Mouse (Mus musculus) CH12.LX (cell line): ENCODE measurements around the gene Klrb1c. TPM values are rescaled to one million over a fixed set of nuclear protein-coding genes. Genes with fewer than 3 reads are reported as not detected.
"Not testable (repeated sequence)": the region's sequence is repeated elsewhere in the genome, so short reads cannot be mapped to it uniquely, and the experiment has no call there.

Experiments
- DNase-seq: peaks from one replicate; pipeline ENCODE4 v3.0.0-alpha.2; 2013; ENCODE audit errors: extremely low read depth
- H3K27ac ChIP-seq: 2 replicates; pipeline ENCODE4 v1.5.1; 2012; ENCODE audit warnings: low read depth, mild to moderate bottlenecking, control low read depth, moderate library complexity; ENCODE audit not compliant: insufficient read depth
- H3K27me3 ChIP-seq: replicated peaks from 2 replicates; pipeline ENCODE3; 2012; ENCODE audit warnings: inconsistent platforms
- H3K36me3 ChIP-seq, 2 experiments: replicated peaks in 1 of 2; 2 replicates each; pipeline versions ENCODE3 to v1.6.1; 2012; ENCODE audit warnings: inconsistent platforms in 1 of 2, low read length in 1 of 2, mild to moderate bottlenecking in 1 of 2, mixed read lengths in 1 of 2, moderate library complexity in 1 of 2; ENCODE audit not compliant: control insufficient read depth in 1 of 2, insufficient read depth in 1 of 2
- H3K4me1 ChIP-seq, 2 experiments: 2 replicates each; pipeline ENCODE4 v1.6.1; 2012; ENCODE audit warnings: inconsistent platforms in 1 of 2, moderate library complexity in 1 of 2; ENCODE audit not compliant: insufficient read depth in 2 of 2, control insufficient read depth in 1 of 2
- H3K4me2 ChIP-seq: 2 replicates; pipeline ENCODE4 v1.6.1; 2012; ENCODE audit warnings: low read depth, mild to moderate bottlenecking, control low read depth; ENCODE audit not compliant: poor library complexity, insufficient read depth, severe bottlenecking
- H3K4me3 ChIP-seq, 3 experiments: fragments of 150-350 bp in 1 of 3; sonication (generic) in 1 of 3; replicated peaks in 1 of 3; 2 replicates each; pipeline versions ENCODE3 to v1.5.1; 2011 to 2012; ENCODE audit warnings: low read depth in 2 of 3, low read length in 2 of 3, mild to moderate bottlenecking in 2 of 3, moderate library complexity in 2 of 3, control low read depth in 1 of 3, improper control_type of control experiment in 1 of 3, inconsistent platforms in 1 of 3, mixed read lengths in 1 of 3; ENCODE audit not compliant: poor library complexity in 1 of 3
- H3K79me2 ChIP-seq: replicated peaks from 2 replicates; pipeline ENCODE4 v1.6.1; 2012; ENCODE audit warnings: mild to moderate bottlenecking, moderate library complexity; ENCODE audit not compliant: control insufficient read depth, poor library complexity, insufficient read depth, severe bottlenecking; ENCODE audit errors: extremely low read depth
- H3K9ac ChIP-seq: 2 replicates; pipeline ENCODE4 v1.6.1; 2012; ENCODE audit warnings: low read depth, mild to moderate bottlenecking, control low read depth, moderate library complexity; ENCODE audit not compliant: insufficient read depth
- H3K9me3 ChIP-seq: replicated peaks from 2 replicates; pipeline ENCODE3; 2012; ENCODE audit warnings: low read length, inconsistent platforms, mixed read lengths
- CHD2 ChIP-seq: IDR thresholded peaks from 2 replicates; pipeline ENCODE4 v1.6.1; 2011; ENCODE audit warnings: low read length, improper control_type of control experiment
- MAX ChIP-seq: IDR thresholded peaks from 2 replicates; pipeline ENCODE4 v1.6.1; 2011; ENCODE audit warnings: low read length, improper control_type of control experiment
- NELFE ChIP-seq: IDR thresholded peaks from 2 replicates; pipeline ENCODE4 v1.6.1; 2011; ENCODE audit warnings: low read depth, low read length, improper control_type of control experiment
- POLR2A ChIP-seq: IDR thresholded peaks from 2 replicates; pipeline ENCODE4 v1.6.1; 2011; ENCODE audit warnings: low read depth, mild to moderate bottlenecking, improper control_type of control experiment, low read length
- POLR2AphosphoS2 ChIP-seq: IDR thresholded peaks from 2 replicates; pipeline ENCODE4 v1.6.1; 2011; ENCODE audit warnings: low read depth, low read length, improper control_type of control experiment
- RCOR1 ChIP-seq: conservative IDR thresholded peaks from 2 replicates; pipeline ENCODE4 v1.6.1; 2012; ENCODE audit warnings: low read depth, mild to moderate bottlenecking, inconsistent platforms, low read length, improper control_type of control experiment
- SIN3A ChIP-seq: IDR thresholded peaks from 2 replicates; pipeline ENCODE4 v1.6.1; 2012; ENCODE audit warnings: low read length, improper control_type of control experiment, inconsistent platforms
- USF1 ChIP-seq: IDR thresholded peaks from 2 replicates; pipeline ENCODE4 v1.6.1; 2014; ENCODE audit warnings: low read depth, mild to moderate bottlenecking, inconsistent platforms, low read length, improper control_type of control experiment
- USF2 ChIP-seq: conservative IDR thresholded peaks from 2 replicates; pipeline ENCODE4 v1.6.1; 2011; ENCODE audit warnings: low read depth, low read length, improper control_type of control experiment
- ZNF384 ChIP-seq: IDR thresholded peaks from 2 replicates; pipeline ENCODE4 v1.6.1; 2012; ENCODE audit warnings: low read depth, low read length, improper control_type of control experiment, inconsistent platforms
- dilution Hi-C: fragments of 300-500 bp; cut with MboI; formaldehyde crosslinking; loops from 2 replicates; pipeline ENCODE4 v1.14.3; 2020; ENCODE audit warnings: low sequenced_read_pairs; ENCODE audit not compliant: extremely low pct_unique_long_range_greater_than_20kb, extremely low pct_ligation_motif_present
- in situ Hi-C: fragments of 300-500 bp; cut with MboI; formaldehyde crosslinking; loops from 3 replicates; pipeline ENCODE4 v1.14.3; 2019; ENCODE audit warnings: low sequenced_read_pairs, low pct_ligation_motif_present, low pct_unique_long_range_greater_than_20kb, mixed read lengths
- polyA plus RNA-seq: library from polyadenylated mRNA; unstranded; fragments of >175 nt; gene quantifications from 2 replicates; pipeline ENCODE4 v1.2.1, GENCODE M21; 2012; ENCODE audit warnings: low read depth; ENCODE audit not compliant: insufficient read length
- total RNA-seq, 2 experiments: library from RNA; depleted of rRNA; stranded (reverse); fragments of 300-350 nt in 1 of 2; fragments of >200 nt in 1 of 2; gene quantifications; 2 replicates each; pipeline ENCODE4 v1.2.3; 2012 to 2014

Klrb1c gene
- total and polyA plus RNA-seq, 3 experiments, result not detected

- dilution Hi-C loops, result no loop called here
- Histone ChIP-seq H3K4me3 (no peak overlapping the region), H3K79me2 (no peaks in the 10 kb centered on the region), H3K9me3 (no peaks in the 10 kb centered on the region), H3K4me2 (no peak overlapping the region), H3K27me3 (no peaks in the 10 kb centered on the region), H3K4me1 (peaks cover 18 to 61% of the 10 kb centered on the region in 2 experiments), H3K27ac (no peak overlapping the region), H3K9ac (no peak overlapping the region), H3K36me3 (no peaks in the 10 kb centered on the region)
- no peak for DNase-seq
- in situ Hi-C loops, result no loop called here
- TF ChIP-seq RCOR1, result no peak
- no peak for TF ChIP-seq SIN3A
- TF ChIP-seq ZNF384, result no peak
- TF ChIP-seq USF2, result no peak
- TF ChIP-seq POLR2AphosphoS2, result no peak
Observed at GRCm38 (mm10) chr6:128793734-128794133, 4.7 kb upstream of the Klrb1c start.

DNA sequence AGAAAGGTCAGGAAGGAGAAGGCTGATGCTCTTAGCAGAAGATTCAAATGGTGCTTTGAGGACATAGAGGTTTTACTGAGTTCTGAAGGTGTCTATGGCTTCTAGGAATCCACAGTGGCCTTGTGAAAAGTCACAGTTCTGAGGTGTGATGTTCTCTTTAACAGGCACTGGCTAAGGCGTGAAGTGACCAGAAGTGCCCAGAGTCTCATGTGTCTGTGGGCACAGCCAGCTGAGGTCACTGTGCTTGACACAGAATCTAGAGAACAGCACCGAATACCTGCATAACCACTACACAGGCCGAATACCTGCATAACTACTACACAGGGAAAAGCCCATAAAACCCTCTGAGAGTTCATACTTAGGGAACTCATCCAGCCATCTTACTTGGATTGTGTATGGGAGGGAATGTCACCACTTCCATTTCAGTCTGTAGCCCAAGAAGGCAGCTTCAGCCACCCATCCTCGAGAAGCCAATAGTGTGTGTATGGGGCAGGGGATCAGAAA lies 1.5 kb upstream of the Klrb1c start:
- in situ Hi-C loops, H3K4me3 ChIP-seq, H3K27me3 ChIP-seq, dilution Hi-C loops, H3K9ac ChIP-seq, H3K9me3 ChIP-seq, H3K4me2 ChIP-seq, H3K79me2 ChIP-seq, H3K36me3 ChIP-seq, DNase-seq, H3K27ac ChIP-seq: not testable (repeated sequence)
- H3K4me1 ChIP-seq, result peaks cover 19 to 53% of the 10 kb centered on the region in 2 experiments

DNA sequence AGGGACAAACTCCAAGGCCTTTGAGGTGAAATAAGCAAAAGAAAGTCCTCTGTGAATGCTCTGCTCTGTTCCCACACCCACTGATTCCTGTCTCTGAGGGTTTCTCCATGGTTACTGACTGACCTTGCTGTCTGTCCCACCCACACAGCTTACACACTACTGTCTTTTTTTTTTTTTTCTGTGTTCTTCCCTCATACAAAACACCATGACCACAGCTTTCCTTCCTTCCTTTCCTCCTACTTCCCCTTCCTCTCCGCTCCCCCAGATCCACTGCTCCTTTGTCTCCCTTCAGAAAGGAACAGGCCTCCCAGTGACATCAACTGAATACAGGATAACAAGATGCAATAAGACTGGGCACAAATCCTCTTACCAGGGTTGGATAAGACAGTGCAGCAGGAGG lies 498 bp downstream of the Klrb1c start:
- no peak overlapping the region for H3K4me2 ChIP-seq
- dilution Hi-C loops, result no loop called here
- no peaks in the 10 kb centered on the region for H3K79me2 ChIP-seq
- in situ Hi-C loops, result no loop called here
- H3K9me3 ChIP-seq, result no peaks in the 10 kb centered on the region
- no peak overlapping the region for H3K4me3 ChIP-seq
- DNase-seq, result no peak
- TF ChIP-seq MAX, result no peak
- TF ChIP-seq POLR2A, result no peak
- no peak for TF ChIP-seq NELFE
- TF ChIP-seq CHD2, result no peak
- TF ChIP-seq SIN3A, result no peak
- TF ChIP-seq ZNF384, result peak; percentile 30; the same call in 1 of the 2 replicates
- TF ChIP-seq USF1, result no peak
- no peaks in the 10 kb centered on the region for H3K36me3 ChIP-seq
- H3K27me3 ChIP-seq, result no peaks in the 10 kb centered on the region
- H3K4me1 ChIP-seq, result peaks cover 16 to 64% of the 10 kb centered on the region in 2 experiments
- H3K9ac ChIP-seq, result no peak overlapping the region
- no peak overlapping the region for H3K27ac ChIP-seq
